Mouse (Mus musculus) myocyte (in vitro differentiated cells): Measurements from ENCODE around the gene 1600014C23Rik. TPM values are rescaled to one million over a fixed set of nuclear protein-coding genes. Genes with fewer than 3 reads are reported as not detected.

Source experiments
- H3K27me3 ChIP-seq: one replicate; pipeline ENCODE4 v1.6.1; 2011; ENCODE audit not compliant: control insufficient read depth, insufficient read depth, insufficient read length
- H3K36me3 ChIP-seq: one replicate; pipeline ENCODE4 v1.6.1; 2011; ENCODE audit not compliant: control insufficient read depth, insufficient read depth
- H3K4me2 ChIP-seq: one replicate; pipeline ENCODE4 v1.6.1; 2011; ENCODE audit warnings: low read depth, control low read depth
- H3K4me3 ChIP-seq: one replicate; pipeline ENCODE4 v1.5.1; 2011; ENCODE audit warnings: mild to moderate bottlenecking, control low read depth, moderate library complexity
- H3K79me2 ChIP-seq: one replicate; pipeline ENCODE4 v1.6.1; 2011; ENCODE audit not compliant: control insufficient read depth, insufficient read depth
- H3ac ChIP-seq: one replicate; pipeline ENCODE4 v1.6.1; 2011; ENCODE audit not compliant: control insufficient read depth, insufficient read length
- CEBPB ChIP-seq: IDR thresholded peaks from 2 replicates; pipeline ENCODE4 v1.6.1; 2011; ENCODE audit warnings: mild to moderate bottlenecking, moderate library complexity; ENCODE audit not compliant: poor library complexity, insufficient read depth, severe bottlenecking
- E2F4 ChIP-seq: IDR thresholded peaks from one replicate; pipeline ENCODE4 v1.6.1; 2011; ENCODE audit warnings: mild to moderate bottlenecking, control low read depth, moderate library complexity; ENCODE audit not compliant: insufficient read depth
- MAX ChIP-seq: IDR thresholded peaks from one replicate; pipeline ENCODE4 v1.6.1; 2011; ENCODE audit warnings: low read depth, mild to moderate bottlenecking, control low read depth
- MYOD1 ChIP-seq, 3 experiments: IDR thresholded peaks; one replicate each; pipeline ENCODE4 v1.6.1; 2011; ENCODE audit warnings: control low read depth in 2 of 3, low read depth in 2 of 3, mild to moderate bottlenecking in 2 of 3, moderate library complexity in 1 of 3; ENCODE audit not compliant: insufficient read length in 2 of 3, control insufficient read depth in 1 of 3
- MYOG ChIP-seq, 3 experiments: IDR thresholded peaks; one replicate each; pipeline ENCODE4 v1.6.1; 2011; ENCODE audit warnings: control low read depth in 2 of 3, low read depth in 2 of 3, mild to moderate bottlenecking in 2 of 3; ENCODE audit not compliant: insufficient read length in 2 of 3, control insufficient read depth in 1 of 3, insufficient read depth in 1 of 3
- POLR2A ChIP-seq: IDR thresholded peaks from one replicate; pipeline ENCODE4 v1.6.1; 2011; ENCODE audit warnings: low read depth, mild to moderate bottlenecking, control low read depth, moderate library complexity; ENCODE audit not compliant: insufficient read length
- POLR2AphosphoS2 ChIP-seq: IDR thresholded peaks from one replicate; pipeline ENCODE4 v1.6.1; 2011; ENCODE audit warnings: low read depth, control low read depth; ENCODE audit not compliant: insufficient read length
- REST ChIP-seq: IDR thresholded peaks from one replicate; pipeline ENCODE4 v1.6.1; 2011; ENCODE audit warnings: mild to moderate bottlenecking, control low read depth, moderate library complexity; ENCODE audit not compliant: insufficient read depth, insufficient read length
- SRF ChIP-seq: IDR thresholded peaks from one replicate; pipeline ENCODE4 v1.6.1; 2011; ENCODE audit warnings: low read depth; ENCODE audit not compliant: control insufficient read depth, insufficient read length
- TCF12 ChIP-seq: IDR thresholded peaks from one replicate; pipeline ENCODE4 v1.6.1; 2011; ENCODE audit warnings: mild to moderate bottlenecking, control low read depth; ENCODE audit not compliant: poor library complexity, insufficient read depth, severe bottlenecking
- TCF3 ChIP-seq: IDR thresholded peaks from one replicate; pipeline ENCODE4 v1.6.1; 2011; ENCODE audit warnings: low read depth, control low read depth; ENCODE audit not compliant: insufficient read length
- USF1 ChIP-seq: IDR thresholded peaks from one replicate; pipeline ENCODE4 v1.6.1; 2011; ENCODE audit warnings: low read depth, mild to moderate bottlenecking, control low read depth, moderate library complexity
- polyA plus RNA-seq: library from polyadenylated mRNA; unstranded; fragments of >200 nt; fragmentation: generic; extraction: Trizol; gene quantifications from one replicate; pipeline ENCODE4 v1.2.1, GENCODE M21; 2012; ENCODE audit warnings: missing spikeins

Gene 1600014C23Rik
- polyA plus RNA-seq, 1 experiment: 0.17 TPM

- no peak overlapping the region for H3ac ChIP-seq
- H3K36me3 ChIP-seq: no peaks in the 10 kb centered on the region
- H3K4me2 ChIP-seq: no peak overlapping the region
- H3K4me3 ChIP-seq: no peak overlapping the region
- TF ChIP-seq MAX (no peak), E2F4 (no peak), TCF12 (no peak), CEBPB (no peak)
- H3K27me3 ChIP-seq: no peaks in the 10 kb centered on the region
- H3K79me2 ChIP-seq: no peaks in the 10 kb centered on the region
These were observed 2.3 kb downstream of the 1600014C23Rik start for GRCm38 (mm10) chr17:45731172-45731864.

GRCm38 (mm10) chr17:45730696-45731095, 2.9 kb downstream of the 1600014C23Rik start:
- H3K4me3 ChIP-seq: no peak overlapping the region
- H3K27me3 ChIP-seq: no peaks in the 10 kb centered on the region
- no peaks in the 10 kb centered on the region for H3K79me2 ChIP-seq
- H3K4me2 ChIP-seq: no peak overlapping the region
- TF ChIP-seq POLR2A: no peak
- no peak for TF ChIP-seq TCF12
- no peak for TF ChIP-seq E2F4
- TF ChIP-seq USF1: no peak
- TF ChIP-seq REST: no peak
- no peak for TF ChIP-seq MYOG (IDR thresholded peaks at IDR 0.05; ENCODE audit: control insufficient read depth in 1 of 3, insufficient read depth in 1 of 3, insufficient read length in 2 of 3, low read depth in 2 of 3)
- no peak for TF ChIP-seq MAX
- TF ChIP-seq MYOD1 (IDR thresholded peaks at IDR 0.05; ENCODE audit: control insufficient read depth in 1 of 3, insufficient read length in 2 of 3, low read depth in 2 of 3): no peak
- no peak for TF ChIP-seq TCF3
- no peak for TF ChIP-seq CEBPB
- no peak for TF ChIP-seq SRF
- TF ChIP-seq POLR2AphosphoS2: no peak
- no peak overlapping the region for H3ac ChIP-seq
- no peaks in the 10 kb centered on the region for H3K36me3 ChIP-seq

GRCm38 (mm10) chr17:45729387-45729786, 4.3 kb downstream of the 1600014C23Rik start:
- H3K4me2 ChIP-seq: no peak overlapping the region
- H3K4me3 ChIP-seq: no peak overlapping the region

GRCm38 (mm10) chr17:45727983-45728723, 5.5 kb downstream of the 1600014C23Rik start:
- TF ChIP-seq POLR2A (no peak), TCF12 (no peak), TCF3 (no peak), CEBPB (no peak), USF1 (no peak), SRF (no peak), MAX (no peak), E2F4 (no peak), REST (no peak), MYOG (IDR thresholded peaks at IDR 0.05; ENCODE audit: control insufficient read depth in 1 of 3, insufficient read depth in 1 of 3, insufficient read length in 2 of 3, low read depth in 2 of 3) (no peak), POLR2AphosphoS2 (no peak), MYOD1 (IDR thresholded peaks at IDR 0.05; ENCODE audit: control insufficient read depth in 1 of 3, insufficient read length in 2 of 3, low read depth in 2 of 3) (no peak)
- no peak overlapping the region for H3K4me3 ChIP-seq
- H3K27me3 ChIP-seq: no peaks in the 10 kb centered on the region
- no peak overlapping the region for H3K4me2 ChIP-seq
- no peaks in the 10 kb centered on the region for H3K36me3 ChIP-seq
- H3ac ChIP-seq: no peak overlapping the region
- H3K79me2 ChIP-seq: no peaks in the 10 kb centered on the region

More at GRCm38 (mm10) chr17:45729387-45729786, 4.3 kb downstream of the 1600014C23Rik start:
- Histone ChIP-seq H3K79me2 (no peaks in the 10 kb centered on the region), H3K36me3 (no peaks in the 10 kb centered on the region), H3ac (no peak overlapping the region), H3K27me3 (no peaks in the 10 kb centered on the region)
- TF ChIP-seq POLR2A (no peak), E2F4 (no peak), MYOG (IDR thresholded peaks at IDR 0.05; ENCODE audit: control insufficient read depth in 1 of 3, insufficient read depth in 1 of 3, insufficient read length in 2 of 3, low read depth in 2 of 3) (no peak), TCF12 (no peak), POLR2AphosphoS2 (no peak), SRF (no peak), MAX (no peak), USF1 (no peak), MYOD1 (IDR thresholded peaks at IDR 0.05; ENCODE audit: control insufficient read depth in 1 of 3, insufficient read length in 2 of 3, low read depth in 2 of 3) (no peak), TCF3 (no peak), CEBPB (no peak), REST (no peak)
